Mouse (Mus musculus) lung, postnatal 0 days (tissue): ENCODE measurements at regions not wholly inside any gene's neighbourhood (a gene's known extent, or its start where the extent isn't known, plus 50 kb on each side); places are given as distances from the start of the nearest gene placed in this dataset.

Source experiments
- ATAC-seq: fragments of 200-750 bp; cut with Nextera tagmentation; 2 replicates; pipeline ENCODE4 v1.8.0; 2017; ENCODE audit warnings: moderate library complexity
- DNase-seq: peaks from one replicate; pipeline ENCODE4 v3.0.0-alpha.2; 2016; ENCODE audit warnings: low spot score
- H3K27ac ChIP-seq: fragments of 300-500 bp; sonication (generic); 2 replicates; pipeline ENCODE4 v1.5.1; 2014; ENCODE audit warnings: antibody characterized with exemption, mild to moderate bottlenecking, low read length, mixed read lengths
- H3K27me3 ChIP-seq: fragments of 300-500 bp; sonication (generic); replicated peaks from 2 replicates; pipeline ENCODE4 v1.6.1; 2014; ENCODE audit warnings: low read length, mixed read lengths; ENCODE audit not compliant: insufficient read depth
- H3K36me3 ChIP-seq: fragments of 300-500 bp; sonication (generic); 2 replicates; pipeline ENCODE4 v1.6.1; 2014; ENCODE audit warnings: low read length, mixed read lengths; ENCODE audit not compliant: insufficient read depth
- H3K4me1 ChIP-seq: fragments of 300-500 bp; sonication (generic); 2 replicates; pipeline ENCODE4 v1.6.1; 2014; ENCODE audit warnings: antibody characterized with exemption, low read depth, low read length, mixed read lengths; ENCODE audit not compliant: insufficient read depth
- H3K4me2 ChIP-seq: fragments of 300-500 bp; sonication (generic); replicated peaks from 2 replicates; pipeline ENCODE4 v1.6.1; 2014; ENCODE audit warnings: low read depth, mild to moderate bottlenecking, low read length, moderate library complexity, mixed read lengths
- H3K4me3 ChIP-seq: fragments of 300-500 bp; sonication (generic); 2 replicates; pipeline ENCODE4 v1.5.1; 2014; ENCODE audit warnings: low read depth, low read length
- H3K9ac ChIP-seq: fragments of 300-500 bp; sonication (generic); replicated peaks from 2 replicates; pipeline ENCODE4 v1.6.1; 2014; ENCODE audit warnings: low read depth, mild to moderate bottlenecking
- H3K9me3 ChIP-seq: fragments of 300-500 bp; sonication (generic); 2 replicates; pipeline ENCODE4 v1.6.1; 2016; ENCODE audit warnings: low read length, mixed read lengths
- CTCF ChIP-seq: IDR thresholded peaks from 2 replicates; pipeline ENCODE4 v1.5.1; 2016; ENCODE audit warnings: antibody characterized with exemption, mild to moderate bottlenecking
- EP300 ChIP-seq: IDR thresholded peaks from 2 replicates; pipeline ENCODE4 v1.6.1; 2016; ENCODE audit warnings: antibody characterized with exemption, mild to moderate bottlenecking, control low read depth
- WGBS: fragments of 180-500 bp; shearing (Covaris S2); extraction: QIAGEN DNeasy Blood & Tissue Kit; methylation state at CpG from one replicate; pipeline ENCODE4 v1.1.7; 2014; 5-methylcytosine and 5-hydroxymethylcytosine counted together

GRCm38 (mm10) chr5:46278190-46278589 lies 420.8 kb upstream of the Lcorl start:
- H3K9me3 ChIP-seq = no peaks in the 10 kb centered on the region
- no peaks in the 10 kb centered on the region for H3K27me3 ChIP-seq
- DNase-seq = peak; percentile 6
- TF ChIP-seq EP300 (no peak), CTCF (no peak)
- H3K9ac ChIP-seq = no peak overlapping the region
- H3K36me3 ChIP-seq = no peaks in the 10 kb centered on the region
- no peak overlapping the region for H3K27ac ChIP-seq
- no peaks in the 10 kb centered on the region for H3K4me1 ChIP-seq
- H3K4me3 ChIP-seq = no peak overlapping the region
- H3K4me2 ChIP-seq = no peak overlapping the region
- ATAC-seq = peak; percentile 62

DNA sequence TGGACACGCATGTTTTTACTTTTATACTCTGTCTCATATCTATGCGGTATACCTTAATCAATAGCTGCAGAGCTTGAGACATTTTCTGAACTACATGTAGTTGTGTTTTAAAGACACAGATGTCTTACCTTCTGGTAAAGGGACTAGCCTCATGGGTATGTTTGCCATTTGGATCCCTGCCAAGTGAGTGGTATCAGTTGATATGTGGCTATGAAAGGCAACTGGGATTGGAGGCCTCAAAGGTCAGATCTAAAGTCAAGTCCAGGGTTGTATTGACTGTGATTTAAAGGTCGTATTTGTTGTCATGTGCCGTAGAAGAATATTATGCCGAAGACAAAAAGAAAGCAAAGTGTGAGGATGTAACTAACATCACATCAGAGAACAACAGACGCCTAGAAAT lies 399.3 kb upstream of the Lcorl start:
- H3K9ac ChIP-seq = no peak overlapping the region
- DNase-seq (no peak), ATAC-seq (no peak)
- H3K9me3 ChIP-seq = no peaks in the 10 kb centered on the region
- no peak overlapping the region for H3K4me2 ChIP-seq
- H3K4me3 ChIP-seq = no peak overlapping the region
- no peak overlapping the region for H3K27ac ChIP-seq
- no peaks in the 10 kb centered on the region for H3K4me1 ChIP-seq
- no peaks in the 10 kb centered on the region for H3K36me3 ChIP-seq
- H3K27me3 ChIP-seq = no peaks in the 10 kb centered on the region
- TF ChIP-seq EP300 = no peak
- no peak for TF ChIP-seq CTCF
- WGBS = 84% methylated on average over 6 of the region's 6 CpGs

GRCm38 (mm10) chr5:46253940-46254339 lies 396.5 kb upstream of the Lcorl start:
- H3K4me3 ChIP-seq = no peak overlapping the region
- ATAC-seq (no peak), DNase-seq (no peak)
- H3K27me3 ChIP-seq = no peaks in the 10 kb centered on the region
- H3K9me3 ChIP-seq = no peaks in the 10 kb centered on the region
- H3K9ac ChIP-seq = no peak overlapping the region
- no peaks in the 10 kb centered on the region for H3K36me3 ChIP-seq
- TF ChIP-seq CTCF (no peak), EP300 (no peak)
- H3K4me2 ChIP-seq = no peak overlapping the region
- H3K27ac ChIP-seq = no peak overlapping the region
- no peaks in the 10 kb centered on the region for H3K4me1 ChIP-seq

GRCm38 (mm10) chr5:46235364-46236067 lies 378.1 kb upstream of the Lcorl start:
- no peak overlapping the region for H3K9ac ChIP-seq
- H3K4me3 ChIP-seq = no peak overlapping the region
- no peaks in the 10 kb centered on the region for H3K4me1 ChIP-seq
- no peak overlapping the region for H3K4me2 ChIP-seq
- H3K27me3 ChIP-seq = no peaks in the 10 kb centered on the region
- WGBS = 69% methylated on average over 5 of the region's 5 CpGs
- ATAC-seq = no peak
- no peaks in the 10 kb centered on the region for H3K9me3 ChIP-seq
- TF ChIP-seq CTCF (no peak), EP300 (no peak)
- no peak for DNase-seq
- no peak overlapping the region for H3K27ac ChIP-seq
- no peaks in the 10 kb centered on the region for H3K36me3 ChIP-seq

DNA sequence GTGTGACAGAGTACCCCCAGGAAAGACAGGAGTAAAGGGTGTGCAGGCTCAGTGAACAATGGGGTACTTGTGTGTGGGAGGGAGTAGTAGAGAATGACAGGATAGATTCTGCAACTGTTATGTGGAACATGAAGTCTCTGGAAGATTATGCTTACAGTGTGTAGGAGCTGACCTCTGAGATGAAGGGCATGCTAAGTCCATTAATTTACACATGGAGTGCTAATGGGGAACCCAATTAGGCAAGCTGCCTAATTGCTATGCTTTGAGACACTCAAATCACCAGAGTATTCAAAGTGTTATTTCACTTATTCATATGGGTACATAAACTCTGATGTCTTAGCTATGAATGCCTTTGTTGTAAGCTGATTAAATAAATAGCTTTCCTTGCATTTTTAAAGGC lies 375.4 kb upstream of the Lcorl start:
- Histone ChIP-seq H3K4me3 (no peak overlapping the region), H3K4me1 (no peaks in the 10 kb centered on the region), H3K27ac (no peak overlapping the region), H3K9ac (no peak overlapping the region), H3K4me2 (no peak overlapping the region), H3K9me3 (no peaks in the 10 kb centered on the region), H3K27me3 (no peaks in the 10 kb centered on the region), H3K36me3 (no peaks in the 10 kb centered on the region)
- DNase-seq (no peak), ATAC-seq (no peak)
- no peak for TF ChIP-seq EP300
- no peak for TF ChIP-seq CTCF

GRCm38 (mm10) chr5:46228667-46229066 lies 371.3 kb upstream of the Lcorl start:
- H3K4me3 ChIP-seq = no peak overlapping the region
- H3K9me3 ChIP-seq = no peaks in the 10 kb centered on the region
- no peak overlapping the region for H3K4me2 ChIP-seq
- ATAC-seq (no peak), DNase-seq (no peak)
- no peak overlapping the region for H3K27ac ChIP-seq
- H3K27me3 ChIP-seq = no peaks in the 10 kb centered on the region
- no peaks in the 10 kb centered on the region for H3K36me3 ChIP-seq
- H3K4me1 ChIP-seq = no peaks in the 10 kb centered on the region
- H3K9ac ChIP-seq = no peak overlapping the region
- 70% methylated on average over 3 of the region's 3 CpGs for WGBS
- TF ChIP-seq EP300 (no peak), CTCF (no peak)
